Mouse (Mus musculus): ENCODE measurements around the gene Phf11c. TPM values are rescaled to one million over a fixed set of nuclear protein-coding genes. Genes with fewer than 3 reads are reported as not detected.
A peak's percentile ranks its signal among the peaks of the same experiment; 100 is the strongest.

Gene Phf11c
- total and polyA plus RNA-seq, 3 experiments = 0.92 to 1.2 TPM; not detected in 1

GRCm38 (mm10) chr14:59370348-59371068 is 24.7 kb downstream of the Phf11c start (continued):
- peak; percentile 46; the same call in 1 of the 2 replicates for TF ChIP-seq NELFE (IDR thresholded peaks at IDR 0.05; ENCODE audit: low read depth, low read length)
- TF ChIP-seq GATA1 (IDR thresholded peaks at IDR 0.05; ENCODE audit: low read depth, low read length) = peak; percentile 76
- peak; percentile 16; the same call in 1 of the 2 replicates for TF ChIP-seq MAZ (IDR thresholded peaks at IDR 0.05; ENCODE audit: low read depth, low read length)
- TF ChIP-seq CHD2 (IDR thresholded peaks at IDR 0.05; ENCODE audit: low read length) = no peak

- no peak overlapping the region for H3K9ac ChIP-seq (ENCODE audit: control insufficient read depth, low read depth, low read length, poor library complexity, severe bottlenecking)
- TF ChIP-seq USF2 (IDR thresholded peaks at IDR 0.05; ENCODE audit: borderline replicate concordance in 1 of 2, insufficient read depth in 1 of 2, low read depth in 1 of 2, low read length in 2 of 2) (no peak), TCF12 (IDR thresholded peaks at IDR 0.05; ENCODE audit: low read depth, low read length) (no peak), TBP (IDR thresholded peaks at IDR 0.05; ENCODE audit: low read depth, low read length) (no peak), ELF1 (IDR thresholded peaks at IDR 0.05; ENCODE audit: low read depth, low read length) (no peak), MXI1 (IDR thresholded peaks at IDR 0.05; ENCODE audit: low read depth, low read length) (no peak), MYC (IDR thresholded peaks at IDR 0.05; ENCODE audit: low read depth, low read length) (no peak), CTCF (IDR thresholded peaks at IDR 0.05 in 2 of 3, conservative IDR thresholded peaks at IDR 0.05 in 1 of 3; ENCODE audit: control insufficient read depth in 1 of 3, insufficient read depth in 1 of 3, low read depth in 2 of 3, low read length in 3 of 3, poor library complexity in 1 of 3, severe bottlenecking in 1 of 3) (no peak), UBTF (IDR thresholded peaks at IDR 0.05; ENCODE audit: borderline replicate concordance, insufficient read depth, low read depth, low read length) (no peak), GATA1 (IDR thresholded peaks at IDR 0.05; ENCODE audit: low read depth, low read length) (no peak), POLR2AphosphoS2 (IDR thresholded peaks at IDR 0.05; ENCODE audit: low read length) (no peak), MAX (IDR thresholded peaks at IDR 0.05; ENCODE audit: low read length) (no peak), MAZ (IDR thresholded peaks at IDR 0.05; ENCODE audit: low read depth, low read length) (no peak), USF1 (IDR thresholded peaks at IDR 0.05; ENCODE audit: low read depth, low read length) (no peak), E2F4 (IDR thresholded peaks at IDR 0.05; ENCODE audit: borderline replicate concordance, low read depth, low read length) (no peak)
- no peak for DNase-seq (ENCODE audit: low read depth, low spot score)
- H3K4me1 ChIP-seq (ENCODE audit: control insufficient read depth in 1 of 2, insufficient read depth in 2 of 2, low read length in 2 of 2) = peaks cover 0 to 10% of the 10 kb centered on the region in 2 experiments; a peak in 1 of 4 replicates
- no peaks in the 10 kb centered on the region for H3K27me3 ChIP-seq (ENCODE audit: control insufficient read depth in 1 of 2, insufficient read depth in 2 of 2, low read length in 2 of 2)
- H3K9me3 ChIP-seq (replicated peaks; ENCODE audit: insufficient read depth, low read length) = no peaks in the 10 kb centered on the region
- no peak overlapping the region for H3K4me3 ChIP-seq (ENCODE audit: control insufficient read depth in 1 of 2, insufficient read depth in 1 of 2, low read depth in 2 of 2, low read length in 2 of 2)
- H3K79me2 ChIP-seq (ENCODE audit: control insufficient read depth, insufficient read depth, low read length, poor library complexity) = no peaks in the 10 kb centered on the region
- peaks cover 0 to 12% of the 10 kb centered on the region in 2 experiments; a peak in 2 of 4 replicates for H3K36me3 ChIP-seq (ENCODE audit: control insufficient read depth in 1 of 2, insufficient read depth in 2 of 2, low read length in 2 of 2)
- no peak overlapping the region for H3K27ac ChIP-seq (ENCODE audit: control insufficient read depth, low read depth, low read length)
These were observed 28.6 kb downstream of the Phf11c start for GRCm38 (mm10) chr14:59366386-59367105.
